Mouse (Mus musculus) left cerebral cortex, adult 2 months (tissue): ENCODE results near the gene Ager. TPM values are rescaled to one million over a fixed set of nuclear protein-coding genes. Genes with fewer than 3 reads are reported as not detected.

Experiments
- DNase-seq, 2 experiments: peaks; one replicate each; pipeline ENCODE4 v3.0.0; 2021 to 2022; ENCODE audit warnings: low spot score in 2 of 2, mixed read lengths in 1 of 2; ENCODE audit errors: extremely low spot score in 1 of 2
- H3K27ac ChIP-seq: fragments of 200-600 bp; 2 replicates; pipeline ENCODE4 v1.8.1; 2022
- H3K4me3 ChIP-seq: fragments of 200-600 bp; 2 replicates; pipeline ENCODE4 v1.8.1; 2022
- CTCF ChIP-seq: fragments of 200-600 bp; IDR thresholded peaks from 2 replicates; pipeline ENCODE4 v1.8.1; 2022; ENCODE audit warnings: antibody characterized with exemption, mild to moderate bottlenecking, moderate library complexity
- intact Hi-C: fragments of 180-260 bp; cut with DNase I; formaldehyde crosslinking; loops from one replicate; pipeline ENCODE4 v1.15.1; 2025
- total RNA-seq, 2 experiments: library from RNA; stranded (reverse); gene quantifications; 2 replicates each; pipeline ENCODE4 v1.2.3; 2021

The Ager gene
- total RNA-seq, 2 experiments from 2014 or later: 0.47 to 1.2 TPM

- intact Hi-C loops: no loop called here
- no peak for TF ChIP-seq CTCF
- H3K27ac ChIP-seq: no peak overlapping the region
These were observed 10.3 kb downstream of the Ager start for GRCm38 (mm10) chr17:34607997-34608396.

GRCm38 (mm10) chr17:34611050-34611449, 13.4 kb downstream of the Ager start:
- no peak overlapping the region for H3K4me3 ChIP-seq
- no peak for DNase-seq
- H3K27ac ChIP-seq: no peak overlapping the region
- intact Hi-C loops: no loop called here
- TF ChIP-seq CTCF: no peak

More at GRCm38 (mm10) chr17:34607997-34608396, 10.3 kb downstream of the Ager start:
- no peak for DNase-seq
- no peak overlapping the region for H3K4me3 ChIP-seq

GRCm38 (mm10) chr17:34613054-34613645, 15.5 kb downstream of the Ager start:
- TF ChIP-seq CTCF: no peak
- H3K27ac ChIP-seq: peak overlapping the region; percentile 55; the same call in 1 of the 2 replicates
- H3K4me3 ChIP-seq: no peak overlapping the region
- intact Hi-C loops: no loop called here
- DNase-seq: no peak

- no peak overlapping the region for H3K4me3 ChIP-seq
- no peak for DNase-seq
- peak overlapping the region; percentile 55; the same call in 1 of the 2 replicates for H3K27ac ChIP-seq
- no peak for TF ChIP-seq CTCF
- intact Hi-C loops: no loop called here
These were observed 16.2 kb downstream of the Ager start for GRCm38 (mm10) chr17:34613830-34614229.

- Histone ChIP-seq H3K4me3 (no peak within 1 kb of the TSS), H3K27ac (peak within 1 kb of the TSS; percentile 51; the same call in 1 of the 2 replicates)
- no peak for DNase-seq
- TF ChIP-seq CTCF: no peak
- intact Hi-C loops: no loop called here
These were observed 18.2 kb downstream of the Ager start, which contains the start of gene Egfl8 for GRCm38 (mm10) chr17:34615871-34616270. Egfl8 (minus strand) TSS chr17:34615971.

GRCm38 (mm10) chr17:34618999-34619398, 21.3 kb downstream of the Ager start:
- Histone ChIP-seq H3K27ac (peak overlapping the region; percentile 44; the same call in 1 of the 2 replicates), H3K4me3 (no peak overlapping the region)
- peak; percentile 62 to 63 for DNase-seq
- intact Hi-C loops: loop anchor here (2.0 kb wide), 1 partner anchor 178 kb away; no protein-coding TSS in a partner anchor
- TF ChIP-seq CTCF: peak; percentile 80

- Histone ChIP-seq H3K4me3 (no peak overlapping the region), H3K27ac (no peak overlapping the region)
- no peak for TF ChIP-seq CTCF
- no peak for DNase-seq
- intact Hi-C loops: loop anchor here (10.0 kb wide), 1 partner anchor 624 kb away; the partner anchor contains the start of gene Ddx39b
These were observed 23.3 kb downstream of the Ager start for GRCm38 (mm10) chr17:34621006-34621405.

- TF ChIP-seq CTCF: peak; percentile 38
These were observed 25.5 kb downstream of the Ager start for GRCm38 (mm10) chr17:34623161-34623560.

GRCm38 (mm10) chr17:34624981-34625380, 27.3 kb downstream of the Ager start:
- intact Hi-C loops: loop anchor here (10.0 kb wide), 1 partner anchor 620 kb away; the partner anchor contains the start of gene Ddx39b
- H3K4me3 ChIP-seq: no peak overlapping the region
- TF ChIP-seq CTCF: no peak

More at GRCm38 (mm10) chr17:34623161-34623560, 25.5 kb downstream of the Ager start:
- no peak for DNase-seq
- Histone ChIP-seq H3K27ac (no peak overlapping the region), H3K4me3 (no peak overlapping the region)
- intact Hi-C loops: loop anchor here (10.0 kb wide), 1 partner anchor 622 kb away; the partner anchor contains the start of gene Ddx39b

GRCm38 (mm10) chr17:34626062-34626772, 28.6 kb downstream of the Ager start:
- no peak for TF ChIP-seq CTCF
- intact Hi-C loops: loop anchor here (10.0 kb wide), 1 partner anchor 619 kb away; the partner anchor contains the start of gene Ddx39b
- DNase-seq: no peak
- peak overlapping the region; percentile 97 for H3K27ac ChIP-seq
- peak overlapping the region; percentile 68 for H3K4me3 ChIP-seq

More at GRCm38 (mm10) chr17:34624981-34625380, 27.3 kb downstream of the Ager start:
- H3K27ac ChIP-seq: no peak overlapping the region
- DNase-seq: no peak

- peak; percentile 48 for TF ChIP-seq CTCF
- intact Hi-C loops: loop anchor here (1.0 to 10.0 kb wide), 2 partner anchors 18 to 618 kb away; partner anchors contain the start of genes Ddx39b and Fkbpl
- Histone ChIP-seq H3K27ac (peak overlapping the region; percentile 97), H3K4me3 (peak overlapping the region; percentile 68)
- no peak for DNase-seq
These were observed 29.1 kb downstream of the Ager start for GRCm38 (mm10) chr17:34626773-34627092.
